Mouse (Mus musculus) embryonic facial prominence, embryonic 14.5 days (tissue): ENCODE data around the gene Ddi2. TPM values are rescaled to one million over a fixed set of nuclear protein-coding genes. Genes with fewer than 3 reads are reported as not detected.
A peak's percentile ranks its signal among the peaks of the same experiment; 100 is the strongest.

Experiments used
- ATAC-seq: fragments of 200-750 bp; cut with Nextera tagmentation; 2 replicates; pipeline ENCODE4 v1.8.0; 2017; ENCODE audit warnings: low read depth, moderate number of reproducible peaks, moderate TSS enrichment
- DNase-seq: peaks from one replicate; pipeline ENCODE4 v3.0.0-alpha.2; 2015; ENCODE audit warnings: low spot score
- H3K27ac ChIP-seq: fragments of 300-500 bp; sonication (generic); replicated peaks from 2 replicates; pipeline ENCODE4 v1.5.1; 2014; ENCODE audit warnings: low read depth, mild to moderate bottlenecking, low read length, moderate library complexity
- H3K27me3 ChIP-seq: fragments of 300-500 bp; sonication (generic); replicated peaks from 2 replicates; pipeline ENCODE4 v1.6.1; 2014; ENCODE audit warnings: low read length; ENCODE audit not compliant: control insufficient read depth, insufficient read depth
- H3K36me3 ChIP-seq: fragments of 300-500 bp; sonication (generic); 2 replicates; pipeline ENCODE4 v1.6.1; 2014; ENCODE audit warnings: low read length, mixed read lengths; ENCODE audit not compliant: control insufficient read depth, insufficient read depth
- H3K4me1 ChIP-seq: fragments of 300-500 bp; sonication (generic); 2 replicates; pipeline ENCODE4 v1.6.1; 2014; ENCODE audit warnings: antibody characterized with exemption, low read length; ENCODE audit not compliant: control insufficient read depth, insufficient read depth
- H3K4me2 ChIP-seq: fragments of 300-500 bp; sonication (generic); 2 replicates; pipeline ENCODE4 v1.6.1; 2014; ENCODE audit warnings: low read depth, mild to moderate bottlenecking, low read length, moderate library complexity, mixed read lengths
- H3K4me3 ChIP-seq: fragments of 300-500 bp; sonication (generic); 2 replicates; pipeline ENCODE4 v1.5.1; 2014; ENCODE audit warnings: low read depth, mild to moderate bottlenecking, low read length
- H3K9ac ChIP-seq: fragments of 300-500 bp; sonication (generic); 2 replicates; pipeline ENCODE4 v1.6.1; 2014; ENCODE audit warnings: low read depth, mild to moderate bottlenecking, low read length, moderate library complexity, mixed read lengths
- H3K9me3 ChIP-seq: fragments of 300-500 bp; sonication (generic); 2 replicates; pipeline ENCODE4 v1.6.1; 2016; ENCODE audit warnings: low read length; ENCODE audit not compliant: control insufficient read depth
- WGBS: fragments of 180-500 bp; shearing (Covaris S2); extraction: QIAGEN DNeasy Blood & Tissue Kit; methylation state at CpG from one replicate; pipeline ENCODE4 v1.1.7; 2014; 5-methylcytosine and 5-hydroxymethylcytosine counted together
- polyA plus RNA-seq: library from polyadenylated mRNA; unstranded; fragments of >200 nt; fragmentation: Nextera tagmentation; extraction: Ambion mirVana; gene quantifications from 2 replicates; pipeline ENCODE4 v1.2.1, GENCODE M21; 2014

The Ddi2 gene
- polyA plus RNA-seq, 1 experiment from 2014 or later, result 18.8 TPM

DNA sequence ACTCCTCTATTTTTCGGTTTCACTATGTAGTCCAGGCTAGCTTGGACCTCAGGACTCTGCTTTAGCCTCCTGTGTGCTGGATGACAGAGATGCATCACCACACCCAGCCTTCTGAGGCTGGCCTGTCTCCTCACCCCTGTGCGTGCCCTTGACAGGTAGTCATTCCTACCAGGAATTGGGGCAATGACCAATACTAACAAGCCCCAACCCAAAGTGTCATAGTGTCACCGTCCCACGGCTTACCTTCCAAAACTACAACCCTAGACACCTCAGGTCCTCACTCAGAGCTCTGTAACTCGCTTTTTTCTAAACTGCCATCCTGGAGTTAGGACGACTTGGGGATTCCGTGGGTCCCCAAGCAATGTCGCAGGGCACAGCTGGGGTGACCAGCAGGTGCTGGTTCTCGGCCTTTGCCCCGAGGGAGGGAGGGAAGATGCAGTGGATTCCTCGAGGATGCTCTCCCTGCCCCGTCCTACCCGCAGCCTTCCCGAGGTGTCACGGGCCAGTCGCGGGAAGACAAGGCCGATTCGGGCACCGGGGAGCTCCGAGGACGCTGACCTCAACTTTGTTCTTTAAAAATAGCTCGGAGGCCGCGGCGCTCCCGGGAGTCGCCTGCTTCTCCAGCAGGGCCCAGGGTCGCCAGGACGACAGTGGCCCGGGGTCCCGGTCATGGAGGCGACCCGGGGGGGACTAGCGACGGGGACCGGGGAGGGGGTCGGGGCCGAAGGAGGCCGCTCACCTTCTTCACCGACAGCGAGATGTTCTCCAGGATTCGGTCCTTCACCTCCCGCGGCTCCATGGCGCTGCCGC, 59.9 kb downstream of the Ddi2 start:
- Histone ChIP-seq H3K4me2 (peak overlapping the region; percentile 93), H3K9me3 (no peaks in the 10 kb centered on the region), H3K27me3 (no peaks in the 10 kb centered on the region), H3K36me3 (peaks cover 23% of the 10 kb centered on the region), H3K27ac (peak overlapping the region; percentile 73), H3K4me3 (peak overlapping the region; percentile 88), H3K9ac (peak overlapping the region; percentile 92), H3K4me1 (peaks cover 8% of the 10 kb centered on the region)
- WGBS, result 7% methylated on average over 24 of the region's 47 CpGs
- DNase-seq (no peak), ATAC-seq (peak; percentile 5; the same call in 1 of the 2 replicates)

DNA sequence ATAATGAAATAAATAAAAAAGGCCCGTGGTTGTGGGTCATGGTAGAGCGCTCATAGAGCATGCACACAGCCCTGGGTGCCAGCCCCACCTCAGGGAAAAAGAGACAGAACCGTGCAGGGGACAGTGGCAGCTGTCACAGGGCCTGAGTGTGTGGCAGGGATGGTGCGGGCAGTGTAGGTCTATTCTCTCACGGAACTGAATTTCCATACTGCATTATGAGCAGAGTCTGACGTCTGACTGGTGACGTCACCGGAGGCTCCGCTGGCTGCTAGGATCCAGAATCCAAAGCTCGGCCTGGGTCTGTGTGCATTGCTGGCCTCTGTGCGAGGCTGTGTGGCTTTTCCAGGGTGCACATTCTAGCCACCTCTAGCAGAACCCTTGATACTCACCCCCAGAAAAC, 62.3 kb downstream of the Ddi2 start:
- no peak overlapping the region for H3K4me3 ChIP-seq
- H3K9ac ChIP-seq, result no peak overlapping the region
- ATAC-seq (no peak), DNase-seq (no peak)
- no peaks in the 10 kb centered on the region for H3K27me3 ChIP-seq
- H3K9me3 ChIP-seq, result no peaks in the 10 kb centered on the region
- peaks cover 27% of the 10 kb centered on the region for H3K36me3 ChIP-seq
- 90% methylated on average over 11 of the region's 11 CpGs for WGBS
- H3K27ac ChIP-seq, result no peak overlapping the region
- peaks cover 8% of the 10 kb centered on the region for H3K4me1 ChIP-seq
- H3K4me2 ChIP-seq, result no peak overlapping the region

DNA sequence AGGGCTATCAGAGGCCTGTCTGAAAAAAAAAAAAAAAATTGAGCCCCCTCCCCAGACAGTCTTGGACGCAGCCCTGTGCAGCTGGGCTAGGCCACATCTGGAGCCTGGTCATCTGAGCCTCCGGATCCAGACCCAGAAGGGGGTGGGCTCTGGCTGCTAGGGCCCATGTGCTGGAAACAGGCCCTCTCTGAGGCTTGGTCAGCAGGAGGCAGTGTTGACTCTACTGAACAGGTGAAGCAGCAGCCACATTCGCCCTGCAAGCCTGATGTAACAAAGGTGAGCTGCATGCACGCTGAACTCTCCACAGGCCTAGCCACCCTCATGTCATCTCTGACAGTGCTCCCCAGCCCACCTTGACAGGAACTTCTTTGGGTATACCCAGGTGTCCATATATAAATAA, 63.5 kb downstream of the Ddi2 start:
- Histone ChIP-seq H3K27ac (no peak overlapping the region), H3K4me1 (peaks cover 5% of the 10 kb centered on the region), H3K9ac (no peak overlapping the region), H3K27me3 (no peaks in the 10 kb centered on the region), H3K4me2 (no peak overlapping the region), H3K9me3 (no peaks in the 10 kb centered on the region), H3K4me3 (no peak overlapping the region), H3K36me3 (peaks cover 30% of the 10 kb centered on the region)
- no peak for ATAC-seq
- DNase-seq, result no peak
- 38% methylated on average over 4 of the region's 4 CpGs for WGBS

DNA sequence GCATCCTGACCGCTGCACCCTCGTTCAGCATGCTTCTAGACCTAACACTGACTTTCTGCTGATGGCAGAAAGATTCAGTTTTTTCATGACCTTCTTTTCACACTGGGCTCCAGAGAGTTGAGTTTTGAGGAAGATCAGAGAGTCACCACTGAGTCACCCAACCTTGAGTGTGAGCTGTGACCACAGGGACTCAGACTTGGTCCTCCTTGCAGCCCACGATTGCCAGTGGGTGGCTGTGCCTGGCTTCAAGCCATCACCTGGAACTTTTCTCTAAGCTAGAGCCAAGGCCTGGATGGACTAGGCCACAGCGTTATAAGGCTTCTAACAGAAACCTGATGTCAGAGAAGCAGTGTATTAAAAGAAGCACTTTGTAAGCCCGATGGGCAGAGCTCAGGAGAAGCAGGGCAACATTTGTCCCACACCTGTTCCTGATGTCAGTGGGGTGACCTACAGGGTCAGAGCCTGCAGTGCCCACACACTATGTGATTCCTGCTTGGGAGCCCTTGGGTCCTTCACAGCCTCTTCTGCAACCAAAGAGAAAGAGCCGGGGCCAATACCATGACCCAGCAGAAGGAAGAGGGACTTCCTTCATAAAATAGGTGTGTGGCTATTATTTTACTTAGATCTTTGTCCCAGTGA, 64.3 kb downstream of the Ddi2 start:
- no peaks in the 10 kb centered on the region for H3K27me3 ChIP-seq
- DNase-seq, result no peak
- no peak for ATAC-seq
- H3K4me3 ChIP-seq, result no peak overlapping the region
- H3K9me3 ChIP-seq, result no peaks in the 10 kb centered on the region
- H3K4me2 ChIP-seq, result no peak overlapping the region
- 82% methylated on average over 6 of the region's 6 CpGs for WGBS
- H3K9ac ChIP-seq, result no peak overlapping the region
- H3K4me1 ChIP-seq, result no peaks in the 10 kb centered on the region
- no peak overlapping the region for H3K27ac ChIP-seq
- peaks cover 33% of the 10 kb centered on the region for H3K36me3 ChIP-seq

DNA sequence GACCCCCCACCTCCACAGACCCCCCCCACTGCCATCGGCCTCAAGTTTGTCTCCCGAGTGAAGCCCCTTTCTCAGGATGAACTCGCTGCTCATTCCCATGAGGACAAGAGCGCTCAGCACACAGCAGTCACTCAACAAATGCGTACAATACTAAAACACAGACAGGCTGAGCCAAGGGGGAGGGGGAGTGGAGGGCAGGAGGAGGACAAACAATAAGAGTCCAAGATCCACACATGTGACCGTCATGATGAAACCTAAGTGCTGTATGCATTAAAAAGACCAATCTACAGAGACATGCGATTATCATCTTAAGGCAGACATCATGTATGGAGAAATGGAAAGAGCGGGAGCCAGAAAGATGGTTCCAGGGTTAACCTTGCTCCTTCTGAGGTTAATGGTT, 66.3 kb downstream of the Ddi2 start:
- Histone ChIP-seq H3K27me3 (no peaks in the 10 kb centered on the region), H3K9me3 (no peaks in the 10 kb centered on the region), H3K4me2 (no peak overlapping the region), H3K36me3 (peaks cover 43% of the 10 kb centered on the region), H3K4me3 (no peak overlapping the region), H3K9ac (no peak overlapping the region), H3K4me1 (no peaks in the 10 kb centered on the region), H3K27ac (no peak overlapping the region)
- WGBS, result 80% methylated on average over 8 of the region's 8 CpGs
- ATAC-seq (no peak), DNase-seq (no peak)

DNA sequence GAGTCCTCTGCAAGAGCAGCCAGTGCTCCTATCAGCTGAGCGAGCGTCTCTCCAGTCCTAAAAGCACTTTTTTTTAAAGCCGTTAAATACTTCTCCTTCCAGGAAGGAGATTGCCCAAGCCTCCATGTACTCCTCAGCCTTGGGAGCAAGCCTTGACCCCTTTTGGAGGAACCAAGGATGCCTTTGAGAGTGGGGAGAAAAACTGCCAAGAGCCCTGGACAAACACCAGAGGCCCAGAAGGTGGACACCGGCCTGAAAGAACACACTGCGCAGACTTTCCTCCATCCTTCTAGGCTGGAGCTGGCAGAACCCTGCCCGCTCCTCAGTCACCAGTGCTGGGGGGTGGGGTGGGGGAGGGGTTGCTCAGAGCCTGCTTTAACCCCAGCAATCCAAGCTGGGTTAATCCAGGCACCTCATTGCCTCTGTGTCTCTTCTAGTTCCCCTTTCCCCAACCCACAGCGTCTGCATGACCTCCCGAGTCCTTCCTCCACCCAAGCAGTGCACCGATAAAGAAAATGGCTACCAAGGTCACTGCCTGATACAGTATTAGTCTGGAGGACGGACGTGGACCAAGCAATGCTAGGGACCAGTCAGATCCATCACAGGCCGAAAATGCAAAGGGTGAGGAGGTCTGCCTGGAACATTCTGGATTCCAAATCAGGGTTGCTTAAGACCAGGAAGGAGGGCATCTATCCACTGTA, 67.2 kb downstream of the Ddi2 start:
- peaks cover 43% of the 10 kb centered on the region for H3K36me3 ChIP-seq
- H3K9ac ChIP-seq, result no peak overlapping the region
- 89% methylated on average over 12 of the region's 12 CpGs for WGBS
- no peaks in the 10 kb centered on the region for H3K9me3 ChIP-seq
- H3K4me2 ChIP-seq, result no peak overlapping the region
- no peaks in the 10 kb centered on the region for H3K27me3 ChIP-seq
- ATAC-seq (no peak), DNase-seq (no peak)
- H3K27ac ChIP-seq, result no peak overlapping the region
- no peak overlapping the region for H3K4me3 ChIP-seq
- H3K4me1 ChIP-seq, result no peaks in the 10 kb centered on the region

DNA sequence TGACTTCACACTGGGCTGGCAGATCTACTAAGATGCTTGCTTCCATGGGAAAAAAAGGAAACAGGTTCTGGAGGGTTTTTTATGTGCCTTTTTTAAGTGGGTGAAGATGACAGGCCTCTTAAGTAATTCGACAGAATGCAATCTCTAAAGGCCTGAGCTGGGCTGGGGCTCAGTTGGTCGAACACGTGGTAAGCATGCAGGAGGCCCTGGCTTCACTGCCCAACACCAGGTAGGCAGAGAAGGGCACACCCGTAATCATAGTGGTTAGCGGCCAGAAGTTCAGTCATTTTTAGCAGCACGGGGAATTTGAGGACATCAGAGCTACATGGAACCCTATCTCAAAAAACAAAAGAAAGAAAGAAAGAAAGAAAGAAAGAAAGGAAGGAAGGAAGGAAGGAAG, 68.7 kb downstream of the Ddi2 start:
- no peak for DNase-seq
- Histone ChIP-seq H3K27ac (no peak overlapping the region), H3K4me1 (no peaks in the 10 kb centered on the region; the same call in 1 of the 2 replicates), H3K9me3 (no peaks in the 10 kb centered on the region), H3K9ac (no peak overlapping the region), H3K4me3 (no peak overlapping the region), H3K4me2 (no peak overlapping the region), H3K36me3 (peaks cover 30% of the 10 kb centered on the region), H3K27me3 (no peaks in the 10 kb centered on the region)
- ATAC-seq, result no peak
- WGBS, result 91% methylated on average over 6 of the region's 6 CpGs

DNA sequence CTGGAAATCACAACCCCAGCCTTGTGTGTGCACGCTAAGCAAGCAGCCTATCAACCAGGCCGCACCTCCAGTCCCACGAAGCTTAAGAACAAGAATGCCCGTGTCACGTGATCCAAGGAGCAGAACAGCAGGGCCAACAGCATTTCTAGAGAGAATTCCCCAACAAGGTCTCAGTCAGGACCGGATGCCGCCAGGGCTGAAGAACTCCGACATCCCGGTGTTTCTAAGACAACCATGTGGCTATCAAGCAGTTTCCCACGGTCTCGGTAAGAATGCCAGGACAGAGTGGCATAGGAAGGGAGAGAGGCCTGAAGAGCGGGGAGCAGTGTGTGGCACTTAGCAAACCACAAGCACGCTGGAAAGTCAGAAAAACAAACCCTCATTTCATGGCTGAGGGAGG, 69.4 kb downstream of the Ddi2 start:
- H3K4me3 ChIP-seq, result no peak overlapping the region

More for the DNA sequence above, 69.4 kb downstream of the Ddi2 start:
- Histone ChIP-seq H3K9me3 (no peaks in the 10 kb centered on the region), H3K4me1 (no peaks in the 10 kb centered on the region; the same call in 1 of the 2 replicates), H3K36me3 (peaks cover 26% of the 10 kb centered on the region), H3K4me2 (no peak overlapping the region), H3K9ac (no peak overlapping the region), H3K27me3 (no peaks in the 10 kb centered on the region), H3K27ac (no peak overlapping the region)
- WGBS, result 88% methylated on average over 13 of the region's 13 CpGs
- DNase-seq, result no peak
- no peak for ATAC-seq
